In the genomic region with DNA sequence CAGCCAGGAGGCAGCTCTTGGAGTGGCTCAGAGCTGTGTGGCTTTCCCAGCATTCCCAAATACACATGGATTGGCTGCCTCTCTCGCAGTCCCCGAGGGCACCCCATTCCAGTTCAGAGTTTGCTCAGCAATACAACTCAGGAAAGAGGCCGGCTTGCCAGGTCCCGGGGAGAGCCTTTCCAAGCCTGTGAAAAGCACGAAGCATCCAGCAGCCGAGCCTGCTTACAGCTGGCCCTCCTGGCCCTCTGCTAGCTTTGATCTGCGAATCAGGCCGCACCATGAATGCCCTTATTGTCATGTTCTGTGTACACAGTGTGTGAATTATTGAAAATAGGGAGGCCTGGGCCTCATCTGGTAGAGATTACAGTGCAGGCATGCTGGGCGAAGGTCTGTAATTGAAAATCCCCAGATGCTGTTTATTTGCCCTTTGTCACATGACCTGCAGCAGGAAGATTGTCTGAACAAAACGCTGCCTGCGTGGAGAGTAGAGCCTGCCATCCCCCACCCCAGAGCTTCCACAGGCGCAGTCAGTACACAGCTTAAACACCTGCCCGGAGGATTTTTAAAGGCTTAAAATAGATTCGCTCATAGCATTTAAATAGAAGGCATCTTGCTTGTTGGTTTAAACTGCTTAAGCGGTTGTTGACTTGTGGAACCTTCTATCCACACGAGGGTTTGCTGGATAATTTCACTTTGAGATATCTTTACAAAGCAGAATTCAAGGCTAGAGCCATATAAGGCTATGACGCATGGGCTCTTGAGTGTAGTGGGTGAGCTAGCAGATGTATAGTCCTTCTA, we compare ENCODE assay signal across 9 mouse cellular contexts.
A peak's percentile ranks its signal among the peaks of the same experiment; 100 is the strongest.
DNase-seq lines count a peak whose midpoint lies in the region; ATAC-seq lines count a peak whose summit lies in the region.
"Had no signal": no experiment of that assay in that cellular context is flagged by ENCODE, and none has a peak within 500 bp of the region (broad histone marks: within the 10 kb centered on the region; RNA-seq: fewer than 3 reads in every experiment).

No protein-coding gene starts in this region.

- peaks cover 49% of the 10 kb centered on the region for H3K4me1 ChIP-seq in intestine, embryonic 15.5 days (replicated peaks)

- H3K9ac ChIP-seq in intestine, embryonic 15.5 days = peak overlapping the region; percentile 34; the same call in 1 of the 2 replicates

- no peaks in the 10 kb centered on the region for H3K27me3 ChIP-seq in intestine, embryonic 15.5 days (replicated peaks)

- peak; percentile 94 for ATAC-seq in intestine, embryonic 15.5 days
- no peak for ATAC-seq in megakaryocyte progenitor cell, adult 5-6 weeks (replicated peaks; ENCODE audit: poor library complexity)

- intact Hi-C loops in left cerebral cortex, postnatal 14 days (cut with DNase I) = no loop called here

- H3K4me3 ChIP-seq in intestine, embryonic 15.5 days (replicated peaks) = peak overlapping the region; percentile 15
- H3K4me3 ChIP-seq: erythroblast, embryonic 14.5 days had no signal

- peak; percentile 58 for DNase-seq in layer of hippocampus, adult 11-12 months (ENCODE audit: low spot score)
- DNase-seq in layer of hippocampus, adult 9-10 months (ENCODE audit: low spot score) = no peak
- peak; percentile 41 to 72 for DNase-seq in gastrocnemius, postnatal 4 days (ENCODE audit: low spot score in 2 of 2)
- peak; percentile 50 to 53 for DNase-seq in left cerebral cortex, postnatal 14 days (ENCODE audit: low spot score in 2 of 2)
- DNase-seq in lung, postnatal 4 days = peak; percentile 32 to 70
- peak; percentile 53 for DNase-seq in right cerebral cortex, postnatal 14 days

- H3K9me3 ChIP-seq in intestine, embryonic 15.5 days = no peaks in the 10 kb centered on the region

- peak overlapping the region; percentile 95 for H3K27ac ChIP-seq in intestine, embryonic 15.5 days

- H3K4me2 ChIP-seq in intestine, embryonic 15.5 days (replicated peaks) = peak overlapping the region; percentile 50

- H3K36me3 ChIP-seq in intestine, embryonic 15.5 days = no peaks in the 10 kb centered on the region

- 6% methylated on average over 17 of the region's 17 CpGs for WGBS in intestine, embryonic 15.5 days
